Mouse (Mus musculus) cerebellum, adult 11-12 months (tissue): ENCODE results near the gene Rbm15.

ENCODE experiments used
- DNase-seq: peaks from one replicate; pipeline ENCODE4 v3.0.0; 2022

The Rbm15 gene

DNA sequence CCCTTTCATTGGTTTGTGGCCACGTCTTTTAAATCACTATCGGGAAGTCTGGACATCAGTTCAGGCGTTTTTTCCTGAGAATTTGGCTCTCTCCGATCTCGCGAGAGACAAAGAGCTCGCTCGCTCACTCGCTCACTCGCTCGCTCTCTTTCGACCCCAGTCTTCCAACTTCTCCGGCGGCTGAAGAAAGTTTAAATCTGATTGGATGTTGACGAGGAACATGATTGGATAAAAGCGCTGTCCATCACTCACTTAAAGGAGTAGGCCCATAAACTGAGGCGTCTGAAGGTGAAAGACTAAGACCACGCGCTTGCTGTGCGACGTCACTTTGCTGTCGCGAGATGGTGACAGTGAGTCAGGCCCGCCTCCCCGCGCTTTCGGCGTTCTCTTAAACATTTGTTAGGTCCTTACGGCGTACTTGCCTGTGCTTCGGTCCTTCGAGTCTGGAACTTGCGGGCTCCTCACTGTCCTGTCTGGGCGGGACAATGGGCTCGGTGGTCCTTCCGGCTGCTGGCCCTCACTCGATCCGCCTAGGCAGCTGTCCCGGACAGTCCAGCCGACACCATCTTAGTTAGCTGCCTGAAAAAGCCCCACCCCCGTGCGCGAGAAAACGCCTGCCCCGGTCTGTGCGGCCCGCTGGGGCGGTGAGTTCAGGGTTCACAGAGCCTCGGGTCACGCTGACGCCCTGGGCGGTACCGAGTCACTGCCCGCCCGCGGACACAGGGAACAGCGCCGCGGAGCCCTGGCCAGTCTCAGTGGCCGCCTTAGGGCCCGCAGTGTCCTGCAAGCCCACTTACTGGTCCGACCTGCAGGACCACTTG is at the start of gene Rbm15:
Gene Rbm15, minus strand, starts transcription at position 293 of the 821 bp plus-strand sequence.
- peak; percentile 97 for DNase-seq

DNA sequence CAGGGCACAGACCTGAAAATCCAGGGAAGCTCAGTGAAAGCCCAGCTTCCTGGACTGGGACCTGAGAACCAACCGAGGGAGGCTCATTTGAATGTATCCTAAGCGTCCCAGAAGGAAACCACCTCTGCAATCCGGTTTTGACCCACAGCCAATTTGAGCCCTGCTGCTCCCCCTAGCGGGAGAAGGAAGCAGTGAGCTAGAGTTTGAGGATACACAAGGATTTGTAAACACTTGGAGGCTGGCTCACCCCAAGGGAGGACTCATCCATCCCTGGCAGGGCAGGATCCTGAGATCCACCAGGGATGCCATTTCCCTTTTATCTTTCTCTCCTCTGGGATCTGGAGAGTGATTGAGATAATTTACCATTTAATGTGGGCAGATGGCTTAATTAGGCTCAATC is 45.9 kb upstream of the Rbm15 start:
- DNase-seq = peak; percentile 41

DNA sequence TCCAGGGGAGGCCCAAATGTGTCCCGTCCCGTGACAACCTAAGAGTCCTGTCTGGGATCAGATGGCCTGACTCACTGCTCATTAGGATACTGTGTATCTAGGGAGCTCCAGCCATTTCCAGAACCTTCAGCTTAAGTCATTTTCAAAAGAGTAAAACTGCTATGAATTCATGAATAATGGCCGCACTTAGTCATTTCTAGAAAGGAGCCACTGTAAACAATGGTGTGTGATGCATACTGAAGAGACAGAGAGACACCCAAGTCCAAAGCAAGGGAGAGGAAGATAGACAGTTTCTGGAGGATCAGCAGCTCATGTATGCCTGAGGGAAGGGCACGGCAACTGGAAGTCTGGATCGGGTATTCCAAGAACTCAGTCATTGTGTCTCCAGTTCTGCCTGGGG is 45.2 kb upstream of the Rbm15 start:
- no peak for DNase-seq

DNA sequence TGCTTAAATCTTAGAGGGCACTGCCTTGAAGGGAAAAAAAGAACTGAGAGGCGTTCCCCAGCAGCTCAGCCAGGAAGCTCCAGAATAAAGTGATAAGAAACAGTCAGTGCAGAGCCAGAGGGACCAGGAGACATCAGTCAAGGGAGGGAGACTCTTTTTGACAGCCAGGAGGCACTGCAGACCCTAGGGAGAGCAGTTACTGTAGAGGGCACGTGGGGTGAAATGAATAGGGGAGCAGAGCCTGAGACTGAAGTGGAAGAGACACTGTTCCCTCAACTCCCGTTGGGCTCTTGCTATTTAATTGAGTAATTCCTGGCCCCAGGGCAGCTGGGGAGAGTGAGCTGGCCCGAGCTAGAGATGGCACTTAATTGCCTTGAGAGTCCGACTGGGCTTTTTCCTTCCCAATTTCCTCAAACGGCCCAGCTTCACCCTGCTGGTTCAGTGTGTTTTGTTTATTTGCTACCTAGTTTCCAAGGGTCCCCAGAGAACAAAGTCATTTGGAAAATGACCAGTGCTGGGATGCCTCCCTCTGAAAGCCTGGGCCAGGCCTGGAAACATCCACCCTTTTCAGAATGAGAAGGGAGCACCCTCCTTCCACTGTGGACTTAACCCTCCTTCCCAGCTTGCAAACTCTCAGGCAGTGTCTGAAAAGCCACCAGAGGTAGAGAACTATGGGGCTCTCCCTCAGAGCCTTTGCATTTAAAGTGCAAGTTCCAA is 41.6 kb upstream of the Rbm15 start:
- no peak for DNase-seq

DNA sequence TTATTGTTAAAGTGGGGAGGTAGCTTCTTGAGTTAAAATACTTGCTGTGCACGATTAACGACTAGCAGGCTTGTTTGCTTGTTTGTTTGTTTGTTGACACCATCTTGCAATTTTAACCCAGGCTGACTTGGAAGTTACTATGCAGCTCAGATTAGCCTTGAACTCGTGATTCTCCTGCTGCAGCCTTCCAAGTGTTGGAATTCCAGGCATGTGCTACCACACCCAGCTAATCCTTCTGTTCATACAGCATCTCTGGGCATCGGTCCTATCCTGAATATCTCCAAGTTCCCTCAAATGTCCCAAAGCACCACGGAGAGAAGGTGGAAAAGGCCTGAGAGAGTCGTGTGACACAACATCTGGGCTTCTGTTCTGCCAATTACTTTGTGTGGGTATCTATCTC is 35.7 kb upstream of the Rbm15 start:
- no peak for DNase-seq

DNA sequence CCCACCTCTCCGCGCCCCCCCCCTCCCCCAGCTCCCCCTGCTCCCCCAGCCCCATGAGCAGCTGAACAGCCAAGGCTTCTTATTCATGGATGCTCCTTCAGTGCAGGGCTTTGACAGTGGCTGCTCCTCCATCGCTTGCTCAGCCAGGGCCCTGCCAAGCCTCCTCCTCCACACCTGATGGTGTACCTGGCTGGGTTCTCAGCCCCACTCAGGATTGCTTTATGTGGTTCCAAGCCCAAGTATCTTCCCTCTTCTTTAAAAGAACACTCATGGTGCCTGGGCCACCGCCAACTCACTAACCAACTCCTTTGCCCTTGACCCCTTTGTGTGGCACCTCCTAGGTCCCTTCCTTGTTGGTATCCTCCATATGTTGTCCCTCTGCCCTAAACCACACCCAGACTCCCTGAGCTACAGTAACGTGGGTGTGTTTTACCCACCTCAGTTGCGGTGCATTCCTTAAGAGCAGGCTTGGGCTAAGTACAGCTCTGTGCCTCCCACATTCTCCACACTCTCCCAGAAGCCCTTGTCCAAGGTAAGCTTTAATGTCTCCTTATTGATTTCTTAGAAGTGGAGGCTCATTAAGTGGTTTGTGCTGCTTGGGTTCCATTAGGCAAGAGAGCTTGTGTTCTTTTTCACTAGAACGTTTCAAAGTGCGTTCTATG is 34.6 kb upstream of the Rbm15 start:
- no peak for DNase-seq

DNA sequence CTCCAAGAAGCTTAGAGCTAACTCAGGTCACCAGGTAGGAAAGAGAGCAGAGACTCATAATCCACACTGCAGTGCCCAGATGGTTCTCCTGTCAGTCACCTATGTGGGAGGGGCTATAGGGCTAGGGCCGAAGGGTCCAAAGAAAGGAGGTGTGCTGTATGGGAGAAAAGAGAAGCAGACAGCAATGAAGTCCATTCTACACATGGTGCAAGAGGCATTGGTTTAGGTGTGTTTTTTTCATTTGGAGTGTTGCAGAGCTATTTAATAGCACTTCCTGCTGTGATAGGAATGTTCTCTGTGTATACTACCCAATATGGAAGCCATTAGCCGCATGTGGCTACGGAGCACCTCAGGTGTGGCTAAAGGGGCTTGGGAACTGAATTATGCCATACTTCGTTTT is 31.9 kb upstream of the Rbm15 start:
- DNase-seq = no peak

DNA sequence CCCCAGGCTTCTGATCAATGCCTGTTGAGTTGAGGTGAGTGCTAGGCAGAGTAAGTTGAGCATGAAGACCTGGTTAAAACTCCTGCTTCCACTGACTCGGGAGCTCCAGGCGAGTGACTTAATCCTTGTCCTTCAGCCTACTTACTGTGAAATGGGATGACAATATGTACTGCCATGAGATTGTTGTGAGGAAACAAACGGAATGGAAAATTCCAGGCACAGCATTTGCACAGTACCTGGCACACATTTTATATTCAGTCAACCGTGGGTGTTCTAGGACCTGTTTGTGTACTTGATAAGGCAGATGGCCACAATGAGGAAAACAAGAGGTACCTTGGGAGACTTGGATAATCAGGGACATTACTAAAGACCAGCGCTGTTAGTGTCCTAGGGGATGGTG is 29.9 kb upstream of the Rbm15 start:
- peak; percentile 49 for DNase-seq

DNA sequence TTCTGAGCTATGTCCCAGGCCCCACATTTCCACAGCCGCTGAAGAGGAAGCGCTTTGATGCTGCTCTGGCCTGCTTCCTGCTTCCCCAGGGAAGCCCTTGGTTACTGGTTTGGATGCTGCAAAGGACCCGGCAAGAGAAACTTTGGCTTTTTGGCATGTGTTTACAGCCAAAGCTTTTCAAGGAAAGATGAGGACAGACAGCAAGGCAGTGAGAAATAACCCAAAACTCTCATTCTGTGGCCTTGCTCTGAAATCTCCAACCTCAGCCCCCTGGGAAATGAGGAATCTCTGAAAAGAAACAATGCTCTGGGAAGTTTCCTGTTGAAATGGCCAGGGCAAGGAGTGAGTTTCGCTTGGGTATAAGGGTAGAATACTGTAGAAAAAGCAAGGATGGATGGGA is 26.9 kb upstream of the Rbm15 start:
- DNase-seq = no peak

DNA sequence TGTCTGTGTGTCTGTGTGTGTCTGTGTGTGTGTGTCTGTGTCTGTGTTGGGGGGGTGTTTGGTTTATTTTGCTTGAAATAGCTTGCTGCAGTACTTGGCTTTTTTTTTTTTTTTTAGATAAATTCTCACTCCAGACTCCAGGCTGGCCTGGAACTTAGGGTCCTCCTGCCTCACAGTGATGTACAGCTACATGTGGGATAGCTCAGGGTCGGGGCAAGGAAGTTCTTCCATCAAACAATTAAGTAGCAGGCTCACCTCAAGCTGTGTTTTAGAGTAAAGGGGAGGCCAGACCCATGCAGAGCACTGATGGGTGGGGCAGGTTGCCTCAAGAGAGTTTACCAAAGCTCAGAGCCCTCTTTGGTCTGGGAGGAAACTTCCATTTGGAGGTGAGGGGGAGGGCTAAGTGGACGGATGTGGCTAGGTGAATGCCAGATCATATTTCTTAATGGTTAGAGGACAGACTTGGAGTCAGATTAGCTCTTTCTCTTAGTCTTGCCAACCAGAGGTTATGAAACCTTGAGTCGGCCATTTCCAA is 24.3 kb upstream of the Rbm15 start:
- peak; percentile 31 for DNase-seq

DNA sequence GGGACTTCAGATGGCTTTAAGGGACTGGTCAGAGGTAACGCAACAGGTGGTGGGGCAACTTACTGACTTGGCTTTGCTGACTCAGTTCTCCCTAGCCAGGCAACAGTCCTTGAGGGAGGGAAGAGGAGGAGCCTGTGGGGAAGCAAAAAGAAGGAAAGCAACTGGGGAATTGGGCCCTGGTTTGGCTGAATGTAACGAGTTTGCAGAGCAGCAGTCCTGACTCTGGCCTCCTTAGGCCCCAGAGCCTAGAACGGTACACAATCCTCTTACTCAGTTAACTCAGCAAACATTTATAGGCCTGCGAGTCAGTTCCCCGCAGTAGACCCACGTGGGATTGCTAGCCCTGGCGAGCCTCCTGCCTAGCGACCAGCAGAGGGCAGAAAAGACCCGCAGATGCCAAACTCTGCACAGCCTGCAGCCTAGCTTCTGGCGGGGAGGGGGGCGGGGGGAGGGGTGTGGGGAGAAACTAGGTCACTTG is 23.5 kb upstream of the Rbm15 start:
- DNase-seq = peak; percentile 84

DNA sequence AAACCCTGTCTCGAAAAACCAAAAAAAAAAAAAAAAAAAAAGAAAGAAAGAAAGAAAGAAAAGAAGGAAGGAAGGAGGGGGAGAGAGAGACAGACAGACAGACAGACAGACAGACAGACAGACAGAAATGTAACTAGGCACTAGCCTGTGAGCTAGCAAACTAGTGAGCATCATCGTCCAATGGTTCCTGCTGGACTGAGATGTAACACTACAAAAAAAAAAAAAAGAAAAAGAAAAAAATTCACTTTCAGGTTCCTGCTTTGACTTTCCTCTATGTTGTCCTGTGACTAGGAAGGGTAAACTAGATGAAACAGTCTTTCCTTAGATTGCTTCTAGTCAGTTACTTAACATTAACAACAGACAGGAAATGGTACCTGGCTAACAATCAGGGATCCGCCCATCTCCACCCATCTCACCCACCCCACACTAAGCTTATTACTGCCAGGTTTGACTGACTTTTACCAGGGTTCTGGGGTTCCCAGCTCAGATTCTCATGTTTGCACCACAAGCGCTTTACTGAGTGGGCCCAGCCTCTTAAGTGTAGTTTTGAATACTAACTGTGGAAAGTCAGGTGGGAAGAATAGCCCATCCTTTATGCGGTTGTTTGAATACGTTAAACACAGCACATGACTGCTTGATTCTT is 22.3 kb upstream of the Rbm15 start:
- no peak for DNase-seq

DNA sequence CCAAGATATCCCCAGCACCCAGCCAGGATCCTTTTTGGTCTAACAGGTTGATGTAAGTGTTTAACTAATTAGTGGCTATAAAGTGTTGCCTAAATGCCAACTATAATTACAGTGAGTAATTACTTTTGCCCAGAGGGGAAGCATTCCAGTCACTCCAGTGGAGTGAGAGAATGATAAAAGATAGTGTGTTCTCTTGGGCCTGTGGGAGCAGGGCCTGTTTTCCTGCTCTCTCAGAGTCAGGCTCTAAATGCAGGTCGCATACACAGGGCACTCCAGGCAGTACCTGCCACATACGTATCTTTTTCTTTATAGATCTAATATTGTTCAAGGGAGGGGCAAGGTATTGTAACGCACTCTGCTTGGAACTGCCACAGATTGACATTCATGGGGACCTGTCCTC is 18.2 kb upstream of the Rbm15 start:
- DNase-seq = no peak

DNA sequence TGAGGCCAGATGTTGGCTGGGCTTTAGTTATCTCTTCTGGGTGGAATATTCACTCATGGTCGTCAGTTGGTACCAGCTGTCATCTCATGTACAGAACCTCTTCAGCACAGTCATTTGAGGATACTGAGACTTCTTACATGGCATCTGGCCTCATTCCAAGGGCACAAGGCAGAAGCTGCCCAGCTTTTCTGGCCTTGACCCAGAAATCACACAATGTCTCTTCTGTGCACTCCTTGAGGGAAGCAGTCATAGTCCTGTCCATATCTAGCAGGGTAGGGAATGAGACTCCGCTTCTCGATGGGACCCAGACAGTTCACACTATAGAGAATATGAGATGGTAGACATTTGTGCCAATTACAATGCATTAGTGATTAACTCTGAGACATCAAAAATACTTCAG is 15.5 kb upstream of the Rbm15 start:
- no peak for DNase-seq

DNA sequence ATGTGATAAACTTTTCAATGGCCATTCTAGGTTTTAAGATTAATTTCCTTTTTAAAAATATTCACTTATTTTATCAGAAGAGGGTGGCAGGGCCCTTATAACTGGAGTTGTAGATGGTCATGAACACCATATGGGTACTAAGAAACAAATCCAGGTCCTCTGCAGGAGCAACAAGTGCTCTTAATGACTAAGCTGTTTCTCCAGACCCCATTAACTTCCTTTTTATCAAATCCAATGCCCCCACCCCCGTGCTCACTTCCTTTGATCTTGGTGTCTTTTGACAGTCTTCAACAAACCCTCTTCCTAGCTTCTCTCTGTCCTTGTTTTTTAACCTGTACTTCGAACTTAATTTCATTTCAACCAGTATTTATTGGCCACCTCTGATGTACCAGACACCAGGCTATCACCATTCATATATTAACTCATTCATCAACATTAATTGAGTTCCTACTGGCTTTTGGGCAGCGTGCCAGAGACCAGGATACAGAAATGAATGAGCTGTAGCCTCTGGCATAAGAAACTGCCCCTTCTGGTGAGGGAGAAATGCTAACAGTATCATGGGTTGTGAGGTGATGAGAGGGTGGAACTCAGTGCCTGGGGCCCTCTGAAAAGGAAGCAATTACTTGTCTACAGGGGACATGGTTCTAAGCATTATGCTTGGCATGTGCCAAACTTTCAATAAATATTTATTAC is 11.7 kb upstream of the Rbm15 start:
- DNase-seq = no peak

DNA sequence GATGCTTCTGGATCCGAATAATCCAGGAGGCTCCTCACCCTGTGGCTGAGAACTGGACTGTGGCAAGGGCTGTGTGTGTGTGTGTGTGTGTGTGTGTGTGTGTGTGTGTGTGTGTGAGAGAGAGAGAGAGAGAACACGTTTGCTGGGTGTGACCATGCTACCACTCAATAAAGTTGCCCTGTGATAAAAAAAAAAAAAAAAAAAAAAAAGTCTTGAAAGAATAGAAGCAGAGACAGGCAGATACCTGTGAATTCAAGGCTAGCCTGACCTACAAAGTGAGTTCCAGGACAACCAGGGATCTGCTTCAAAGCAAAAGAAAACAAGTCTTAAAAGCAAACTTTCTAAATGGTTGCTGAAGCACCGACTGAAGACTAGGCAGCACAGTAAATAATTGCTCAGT is 10.5 kb upstream of the Rbm15 start:
- DNase-seq = no peak

DNA sequence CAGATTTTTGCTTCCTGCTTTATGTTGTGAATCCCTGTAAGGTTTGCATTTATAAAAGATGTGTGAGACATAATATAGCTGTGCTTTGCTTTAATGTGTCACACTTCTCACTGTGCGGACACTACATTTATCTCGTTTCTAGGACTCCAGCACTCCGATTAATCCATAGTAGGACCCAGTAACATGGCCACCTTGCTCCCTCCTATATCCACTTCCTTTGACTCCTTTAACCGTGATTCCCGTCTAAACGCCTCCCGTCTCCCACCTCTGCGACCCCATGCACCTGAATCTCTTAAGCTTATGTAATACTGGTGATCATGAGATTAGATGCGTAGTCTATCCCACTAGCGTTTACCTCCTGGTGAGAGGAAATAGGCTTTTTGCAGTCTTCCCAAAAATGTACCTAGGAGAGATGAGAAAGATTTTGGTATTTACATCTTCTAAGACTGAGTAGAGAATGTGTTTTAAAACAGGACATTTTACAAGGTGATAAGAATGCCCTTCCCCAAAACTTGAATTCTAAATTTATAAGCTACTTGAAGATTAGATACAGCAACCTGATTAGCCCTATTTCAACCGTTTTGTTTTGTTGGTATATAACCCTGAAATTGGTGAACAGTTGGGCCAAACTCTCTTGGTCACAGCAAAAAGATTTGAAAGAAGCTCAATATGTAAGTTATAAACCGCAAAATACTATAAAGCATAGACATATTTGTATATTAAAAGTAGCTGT is 895 bp upstream of the Rbm15 start:
- no peak for DNase-seq

DNA sequence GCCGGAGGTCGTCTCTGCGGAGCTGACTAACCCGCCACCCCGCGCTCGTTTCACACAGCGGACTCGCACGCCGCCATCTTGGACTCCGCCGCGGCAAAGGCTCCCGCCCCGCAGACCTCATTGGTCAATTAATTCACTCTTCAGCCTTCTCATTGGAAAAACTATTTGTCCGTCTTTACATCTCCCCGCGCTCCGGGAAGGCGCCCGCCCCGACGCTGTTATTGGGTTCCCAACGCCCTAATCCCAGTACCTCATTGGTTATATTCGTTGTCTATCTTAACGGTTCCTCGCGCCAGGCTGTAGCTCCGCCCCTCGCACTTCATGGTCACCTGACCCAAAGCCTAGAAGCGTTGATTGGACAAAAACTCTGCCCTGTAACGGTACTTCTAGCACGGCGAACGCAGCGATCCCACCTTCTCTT is 503 bp downstream of the Rbm15 start:
- DNase-seq = peak; percentile 99

DNA sequence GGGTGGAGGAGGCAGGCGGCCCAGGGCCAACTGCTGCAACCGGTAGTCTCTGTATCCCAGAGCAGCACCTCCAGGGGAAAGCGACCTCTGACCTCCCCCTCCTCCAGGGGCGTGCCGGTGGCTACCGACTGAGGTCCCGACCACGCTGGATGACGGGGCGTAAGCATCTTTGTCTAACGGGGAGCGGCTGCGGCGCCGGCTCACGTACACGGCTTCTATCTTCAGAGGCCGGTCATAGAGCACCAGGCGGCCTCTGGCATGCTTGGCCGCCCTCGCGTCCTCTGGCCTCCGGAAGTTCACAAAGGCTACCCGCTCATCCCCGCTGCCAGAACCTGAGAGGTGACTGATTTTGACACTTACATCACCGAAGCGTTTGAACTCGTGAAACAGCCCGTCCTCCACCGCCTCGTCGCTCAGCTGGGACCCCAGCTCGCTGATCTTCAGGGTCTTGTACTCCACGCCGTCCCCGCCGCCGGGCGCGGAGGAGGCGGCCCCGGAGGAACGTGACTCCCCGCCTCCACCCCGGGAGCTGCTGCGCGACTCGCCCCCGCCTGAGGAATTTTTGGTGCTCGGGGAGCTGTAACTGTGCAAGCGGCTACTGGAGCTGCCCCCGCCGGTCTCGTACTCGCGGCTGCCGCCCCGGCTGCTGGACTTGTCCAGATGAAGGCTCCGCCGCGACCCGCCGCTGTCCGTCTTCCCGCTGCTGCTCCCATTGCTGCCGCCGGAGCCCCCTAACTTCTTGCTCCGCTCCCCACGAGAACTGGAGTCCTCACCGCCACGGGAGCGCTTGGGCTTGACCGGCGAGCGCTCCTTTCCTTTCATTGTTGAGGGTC is 1.1 kb downstream of the Rbm15 start:
- DNase-seq = peak; percentile 77

DNA sequence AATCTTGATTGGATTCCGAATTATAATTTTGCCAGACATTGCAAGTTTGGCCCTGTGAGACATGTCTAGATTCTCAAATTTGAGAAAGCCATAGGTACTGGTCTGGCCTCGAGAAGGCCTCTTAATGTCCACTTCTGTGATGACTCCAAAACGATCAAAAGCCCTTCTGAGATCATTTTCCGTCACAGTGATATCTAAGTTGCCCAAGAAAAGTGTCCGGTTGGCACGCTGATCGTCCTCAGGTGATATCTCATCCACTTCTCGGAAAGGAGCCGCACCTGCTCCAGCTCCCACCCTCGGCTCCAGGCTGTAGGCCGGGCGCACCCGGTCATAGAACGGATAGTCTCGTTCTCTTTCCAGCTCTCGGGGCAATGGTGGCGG is 1.7 kb downstream of the Rbm15 start:
- DNase-seq = no peak
